Mouse (Mus musculus): ENCODE measurements at regions not wholly inside any gene's neighbourhood (a gene's known extent, or its start where the extent isn't known, plus 50 kb on each side); places are given as distances from the start of the nearest gene placed in this dataset.

DNA sequence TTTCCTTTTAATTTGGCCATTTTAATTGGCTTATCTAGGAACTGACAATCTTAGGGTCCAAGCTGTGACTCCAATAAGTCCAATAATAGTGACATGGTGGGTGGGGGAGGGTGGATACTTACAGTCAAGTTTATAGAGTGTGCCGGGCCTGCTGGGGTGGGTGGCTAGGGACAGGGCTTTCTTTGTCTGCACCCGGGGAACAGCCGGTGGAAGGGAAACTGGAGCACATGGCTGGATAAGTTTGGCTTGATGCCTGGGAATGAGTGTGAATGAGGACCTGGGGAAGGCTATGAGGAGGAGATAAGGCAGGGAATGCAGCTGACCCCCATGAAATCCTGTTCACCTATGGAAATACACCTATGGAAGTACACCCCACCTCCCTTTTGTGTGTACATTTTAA is 81.7 kb upstream of the Cers4 start:
- no peak overlapping the region for H3K27ac ChIP-seq (ENCODE audit: control insufficient read depth, low read depth, low read length)
- H3K4me3 ChIP-seq (ENCODE audit: control insufficient read depth in 1 of 2, insufficient read depth in 1 of 2, low read depth in 2 of 2, low read length in 2 of 2): no peak overlapping the region
- H3K9me3 ChIP-seq (replicated peaks; ENCODE audit: insufficient read depth, low read length): no peaks in the 10 kb centered on the region
- DNase-seq (ENCODE audit: low read depth, low spot score): no peak
- no peaks in the 10 kb centered on the region for H3K4me1 ChIP-seq (ENCODE audit: control insufficient read depth in 1 of 2, insufficient read depth in 2 of 2, low read length in 2 of 2)
- H3K36me3 ChIP-seq (ENCODE audit: control insufficient read depth in 1 of 2, insufficient read depth in 2 of 2, low read length in 2 of 2): no peaks in the 10 kb centered on the region
- no peaks in the 10 kb centered on the region for H3K27me3 ChIP-seq (ENCODE audit: control insufficient read depth in 1 of 2, insufficient read depth in 2 of 2, low read length in 2 of 2)
- TF ChIP-seq UBTF (IDR thresholded peaks at IDR 0.05; ENCODE audit: borderline replicate concordance, insufficient read depth, low read depth, low read length): no peak
- no peak for TF ChIP-seq TAL1 (IDR thresholded peaks at IDR 0.05; ENCODE audit: low read length)
- TF ChIP-seq POLR2AphosphoS5 (IDR thresholded peaks at IDR 0.05; ENCODE audit: borderline replicate concordance, low read depth, low read length): no peak
- no peak for TF ChIP-seq CTCF (IDR thresholded peaks at IDR 0.05 in 2 of 3, conservative IDR thresholded peaks at IDR 0.05 in 1 of 3; ENCODE audit: control insufficient read depth in 1 of 3, insufficient read depth in 1 of 3, low read depth in 2 of 3, low read length in 3 of 3, poor library complexity in 1 of 3, severe bottlenecking in 1 of 3)
- no peak for TF ChIP-seq MEF2A (IDR thresholded peaks at IDR 0.05; ENCODE audit: extremely low read depth, insufficient replicate concordance, low read depth, low read length, poor library complexity, severe bottlenecking)
- no peak for TF ChIP-seq ETS1 (IDR thresholded peaks at IDR 0.05; ENCODE audit: low read depth, low read length)
- no peak for TF ChIP-seq USF1 (IDR thresholded peaks at IDR 0.05; ENCODE audit: low read depth, low read length)
- TF ChIP-seq MYC (IDR thresholded peaks at IDR 0.05; ENCODE audit: low read depth, low read length): no peak
- no peak for TF ChIP-seq TBP (IDR thresholded peaks at IDR 0.05; ENCODE audit: low read depth, low read length)
- TF ChIP-seq USF2 (IDR thresholded peaks at IDR 0.05; ENCODE audit: borderline replicate concordance in 1 of 2, insufficient read depth in 1 of 2, low read depth in 1 of 2, low read length in 2 of 2): no peak
- no peak for TF ChIP-seq MYB (IDR thresholded peaks at IDR 0.05; ENCODE audit: low read depth, low read length)
- TF ChIP-seq ZMIZ1 (IDR thresholded peaks at IDR 0.05; ENCODE audit: low read depth, low read length): no peak
- no peak for TF ChIP-seq GATA1 (IDR thresholded peaks at IDR 0.05; ENCODE audit: low read depth, low read length)
- no peak for TF ChIP-seq SMC3 (IDR thresholded peaks at IDR 0.05; ENCODE audit: low read depth, low read length)
- H3K79me2 ChIP-seq (ENCODE audit: control insufficient read depth, insufficient read depth, low read length, poor library complexity): no peaks in the 10 kb centered on the region
- no peak overlapping the region for H3K9ac ChIP-seq (ENCODE audit: control insufficient read depth, low read depth, low read length, poor library complexity, severe bottlenecking)

DNA sequence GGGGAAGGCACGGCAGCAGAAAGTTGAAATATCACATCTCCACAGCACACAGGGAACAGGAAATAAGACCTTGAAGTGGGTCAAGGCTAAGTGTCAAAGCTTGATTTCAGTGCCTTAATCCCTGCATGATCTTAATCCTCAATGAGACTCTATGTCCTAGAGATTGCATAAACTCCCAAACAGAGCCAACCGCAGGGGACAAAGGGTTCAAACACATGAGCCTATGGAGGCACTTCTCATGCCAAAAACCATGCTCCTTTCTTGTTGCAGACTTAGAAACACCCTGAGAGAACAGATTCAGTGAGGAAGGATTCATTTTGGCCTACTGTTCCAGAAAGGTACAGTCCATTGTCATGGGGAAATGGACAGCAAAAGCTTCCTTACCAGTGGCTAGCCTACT is 81.0 kb upstream of the Cers4 start:
- H3K4me3 ChIP-seq (ENCODE audit: control insufficient read depth in 1 of 2, insufficient read depth in 1 of 2, low read depth in 2 of 2, low read length in 2 of 2): no peak overlapping the region
- TF ChIP-seq MEF2A (IDR thresholded peaks at IDR 0.05; ENCODE audit: extremely low read depth, insufficient replicate concordance, low read depth, low read length, poor library complexity, severe bottlenecking) (no peak), HCFC1 (IDR thresholded peaks at IDR 0.05; ENCODE audit: low read depth, low read length) (no peak), TBP (IDR thresholded peaks at IDR 0.05; ENCODE audit: low read depth, low read length) (no peak), POLR2AphosphoS2 (IDR thresholded peaks at IDR 0.05; ENCODE audit: low read length) (no peak), RAD21 (IDR thresholded peaks at IDR 0.05; ENCODE audit: low read depth, low read length) (no peak), ZC3H11A (IDR thresholded peaks at IDR 0.05; ENCODE audit: low read depth, low read length) (no peak), NRF1 (IDR thresholded peaks at IDR 0.05; ENCODE audit: insufficient read depth, low read depth, low read length, poor library complexity, severe bottlenecking) (no peak), CHD1 (IDR thresholded peaks at IDR 0.05; ENCODE audit: low read depth, low read length) (no peak), ZMIZ1 (IDR thresholded peaks at IDR 0.05; ENCODE audit: low read depth, low read length) (no peak), GATA1 (IDR thresholded peaks at IDR 0.05; ENCODE audit: low read depth, low read length) (no peak)

More for the DNA sequence above, 81.0 kb upstream of the Cers4 start:
- H3K27me3 ChIP-seq (ENCODE audit: control insufficient read depth in 1 of 2, insufficient read depth in 2 of 2, low read length in 2 of 2): no peaks in the 10 kb centered on the region
- no peaks in the 10 kb centered on the region for H3K36me3 ChIP-seq (ENCODE audit: control insufficient read depth in 1 of 2, insufficient read depth in 2 of 2, low read length in 2 of 2)
- H3K79me2 ChIP-seq (ENCODE audit: control insufficient read depth, insufficient read depth, low read length, poor library complexity): no peaks in the 10 kb centered on the region
- no peak overlapping the region for H3K9ac ChIP-seq (ENCODE audit: control insufficient read depth, low read depth, low read length, poor library complexity, severe bottlenecking)
- H3K4me1 ChIP-seq (ENCODE audit: control insufficient read depth in 1 of 2, insufficient read depth in 2 of 2, low read length in 2 of 2): no peaks in the 10 kb centered on the region
- no peaks in the 10 kb centered on the region for H3K9me3 ChIP-seq (replicated peaks; ENCODE audit: insufficient read depth, low read length)
- no peak for DNase-seq (ENCODE audit: low read depth, low spot score)
- no peak overlapping the region for H3K27ac ChIP-seq (ENCODE audit: control insufficient read depth, low read depth, low read length)
